Mouse (Mus musculus) cerebral cortex, adult 2 months (tissue): ENCODE results near the gene Aspdh.

Source experiments
- WGBS: fragments of 180-500 bp; shearing (Covaris S2); methylation state at CpG from one replicate; pipeline ENCODE4 v1.1.7; 2018; 5-methylcytosine and 5-hydroxymethylcytosine counted together

Aspdh gene

GRCm38 (mm10) chr7:44446070-44446855 is 18.9 kb upstream of the Aspdh start:
- WGBS: 10% methylated on average over 12 of the region's 12 CpGs

DNA sequence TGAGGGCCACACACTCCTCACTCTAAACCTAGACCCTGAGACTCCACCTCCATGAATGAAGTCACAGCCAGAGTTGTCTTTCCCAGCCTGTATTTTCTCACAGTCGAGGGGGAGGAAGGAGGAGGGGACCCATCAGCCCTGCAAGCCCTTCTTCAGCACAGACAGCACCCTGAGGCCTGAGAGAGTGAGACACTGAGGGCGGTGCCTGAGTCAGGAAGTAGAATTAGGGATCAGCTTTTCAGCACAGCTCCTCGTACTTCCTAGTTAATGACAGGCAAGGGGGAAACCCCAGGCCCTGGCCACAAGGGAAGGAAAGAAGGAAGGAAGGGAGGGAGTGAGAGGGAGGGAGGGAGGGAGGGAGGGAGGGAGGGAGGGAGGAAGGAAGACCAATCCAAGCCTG is 11.9 kb upstream of the Aspdh start:
- 12% methylated on average over 3 of the region's 3 CpGs for WGBS

GRCm38 (mm10) chr7:44456302-44456701 is 8.9 kb upstream of the Aspdh start:
- 84% methylated on average over 1 of the region's 1 CpGs for WGBS

GRCm38 (mm10) chr7:44460067-44460466 is 5.1 kb upstream of the Aspdh start:
- 66% methylated on average over 6 of the region's 6 CpGs for WGBS

DNA sequence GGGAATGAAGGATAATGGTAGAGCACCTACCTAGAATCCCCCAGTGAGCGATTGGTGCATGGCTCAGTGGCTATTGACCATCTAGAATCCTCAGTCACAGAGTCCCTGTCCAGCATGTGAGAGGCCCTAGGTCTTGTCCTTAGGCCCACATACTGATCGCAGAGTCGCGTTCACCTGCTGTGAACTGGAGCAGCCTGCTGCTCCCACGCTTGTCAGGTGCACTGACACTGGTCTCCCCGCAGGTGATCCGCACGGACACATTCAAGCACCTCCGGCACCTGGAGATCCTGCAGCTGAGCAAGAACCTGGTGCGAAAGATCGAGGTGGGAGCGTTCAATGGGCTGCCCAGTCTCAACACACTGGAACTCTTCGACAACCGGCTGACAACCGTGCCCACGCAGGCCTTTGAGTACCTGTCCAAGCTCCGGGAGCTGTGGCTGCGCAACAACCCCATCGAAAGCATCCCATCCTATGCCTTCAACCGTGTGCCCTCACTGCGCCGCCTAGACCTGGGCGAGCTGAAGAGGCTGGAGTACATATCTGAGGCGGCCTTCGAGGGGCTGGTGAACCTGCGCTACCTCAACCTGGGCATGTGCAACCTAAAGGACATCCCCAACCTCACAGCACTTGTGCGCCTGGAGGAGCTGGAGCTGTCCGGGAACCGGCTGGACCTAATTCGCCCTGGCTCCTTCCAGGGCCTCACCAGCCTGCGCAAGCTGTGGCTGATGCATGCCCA is 4.3 kb upstream of the Aspdh start:
- WGBS: 84% methylated on average over 31 of the region's 31 CpGs

DNA sequence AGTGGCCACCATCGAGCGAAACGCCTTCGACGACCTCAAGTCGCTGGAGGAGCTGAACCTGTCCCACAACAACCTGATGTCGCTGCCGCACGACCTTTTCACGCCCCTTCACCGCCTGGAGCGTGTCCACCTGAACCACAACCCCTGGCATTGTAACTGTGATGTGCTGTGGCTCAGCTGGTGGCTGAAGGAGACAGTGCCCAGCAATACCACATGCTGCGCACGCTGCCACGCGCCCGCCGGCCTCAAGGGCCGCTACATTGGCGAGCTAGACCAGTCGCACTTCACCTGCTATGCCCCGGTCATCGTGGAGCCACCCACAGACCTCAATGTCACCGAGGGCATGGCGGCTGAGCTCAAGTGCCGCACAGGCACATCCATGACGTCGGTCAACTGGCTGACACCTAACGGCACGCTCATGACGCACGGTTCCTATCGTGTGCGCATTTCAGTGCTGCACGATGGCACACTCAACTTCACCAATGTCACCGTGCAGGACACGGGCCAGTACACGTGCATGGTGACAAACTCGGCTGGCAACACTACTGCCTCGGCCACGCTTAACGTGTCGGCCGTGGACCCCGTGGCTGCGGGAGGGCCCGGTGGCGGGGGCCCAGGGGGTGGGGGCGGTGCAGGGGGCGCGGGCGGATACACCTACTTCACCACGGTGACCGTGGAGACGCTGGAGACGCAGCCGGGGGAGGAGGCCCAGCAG is 3.5 kb upstream of the Aspdh start:
- WGBS: 71% methylated on average over 57 of the region's 57 CpGs

- WGBS: 36% methylated on average over 77 of the region's 77 CpGs
These were observed 2.8 kb upstream of the Aspdh start for GRCm38 (mm10) chr7:44462218-44463055.

GRCm38 (mm10) chr7:44463056-44463425 is 2.1 kb upstream of the Aspdh start:
- 35% methylated on average over 8 of the region's 8 CpGs for WGBS

DNA sequence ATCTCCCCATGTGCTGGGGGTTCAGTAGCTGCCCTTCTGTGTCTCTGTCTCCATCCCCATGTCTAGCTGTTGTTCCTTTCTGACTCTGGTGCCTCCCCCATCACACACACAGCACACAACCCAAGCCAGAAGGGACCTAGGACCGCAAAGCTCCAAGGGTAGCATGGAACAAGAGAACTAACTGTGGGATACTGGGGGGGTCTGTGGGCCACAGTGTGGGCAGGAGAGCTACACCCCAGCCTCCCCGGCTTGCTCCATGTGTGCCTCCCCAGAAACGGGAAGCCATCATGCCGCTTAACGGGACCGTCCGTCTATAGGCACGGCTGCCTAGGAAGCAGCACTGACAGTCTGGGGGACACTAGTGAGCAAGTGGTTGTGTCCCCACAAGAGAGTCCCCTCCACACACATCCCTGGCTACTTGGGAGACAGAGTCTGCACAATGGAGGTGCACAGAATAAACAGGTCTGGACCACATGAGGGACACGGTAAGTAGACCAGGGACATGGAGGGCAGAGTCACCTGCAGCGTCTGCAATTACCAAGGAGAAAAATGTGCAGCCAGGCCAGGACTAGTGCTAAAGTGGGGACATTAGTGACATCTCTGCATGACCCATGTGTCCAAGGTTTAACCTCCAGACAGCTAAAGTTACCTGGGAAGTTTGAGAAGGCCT is 1.5 kb upstream of the Aspdh start:
- WGBS: 60% methylated on average over 10 of the region's 10 CpGs

GRCm38 (mm10) chr7:44464511-44464910 is 680 bp upstream of the Aspdh start:
- 14% methylated on average over 4 of the region's 4 CpGs for WGBS

- 70% methylated on average over 10 of the region's 10 CpGs for WGBS
These were observed 1.1 kb downstream of the Aspdh start for GRCm38 (mm10) chr7:44466006-44466887.

- 72% methylated on average over 16 of the region's 16 CpGs for WGBS
These were observed 1.7 kb downstream of the Aspdh start for GRCm38 (mm10) chr7:44466888-44467311.

- under 1% methylated on average over 42 of the region's 42 CpGs for WGBS
These were observed 2.7 kb downstream of the Aspdh start, which contains the start of gene Josd2 for GRCm38 (mm10) chr7:44467811-44468411. TSS of gene Josd2 (plus strand) at chr7:44467980.

GRCm38 (mm10) chr7:44468644-44469285 is 3.6 kb downstream of the Aspdh start:
- WGBS: 45% methylated on average over 15 of the region's 15 CpGs

- WGBS: 84% methylated on average over 16 of the region's 16 CpGs
These were observed 4.8 kb downstream of the Aspdh start for GRCm38 (mm10) chr7:44469677-44470675.

- WGBS: 84% methylated on average over 16 of the region's 16 CpGs
These were observed 5.8 kb downstream of the Aspdh start for GRCm38 (mm10) chr7:44470696-44471612.
